Mouse (Mus musculus): ENCODE data around the gene Inpp1.

DNA sequence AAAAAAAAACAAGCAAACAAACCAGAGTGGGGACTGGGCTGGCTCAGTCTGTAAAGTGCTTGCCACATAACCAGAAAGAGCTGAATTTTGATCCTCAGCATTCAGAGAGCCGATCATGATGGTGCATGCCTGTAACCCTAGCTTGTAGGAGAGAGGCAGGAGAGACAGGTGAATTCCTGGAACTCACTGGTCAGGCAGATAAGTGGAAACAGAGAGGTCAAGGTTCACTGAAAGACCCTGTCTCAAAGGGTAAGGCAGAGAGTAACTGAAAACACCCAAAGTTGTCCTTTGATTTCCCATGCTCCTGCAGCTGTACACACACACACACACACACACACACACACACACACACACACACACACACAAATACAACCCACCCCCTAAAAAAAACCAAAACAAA is 12.4 kb downstream of the Inpp1 start:
- TF ChIP-seq POLR2A (IDR thresholded peaks at IDR 0.05; ENCODE audit: borderline replicate concordance, low read depth, low read length) (no peak), CTCF (IDR thresholded peaks at IDR 0.05; ENCODE audit: low read depth, low read length) (no peak)
